Comparison of ENCODE assay signal across 26 mouse cellular contexts in the genomic region with DNA sequence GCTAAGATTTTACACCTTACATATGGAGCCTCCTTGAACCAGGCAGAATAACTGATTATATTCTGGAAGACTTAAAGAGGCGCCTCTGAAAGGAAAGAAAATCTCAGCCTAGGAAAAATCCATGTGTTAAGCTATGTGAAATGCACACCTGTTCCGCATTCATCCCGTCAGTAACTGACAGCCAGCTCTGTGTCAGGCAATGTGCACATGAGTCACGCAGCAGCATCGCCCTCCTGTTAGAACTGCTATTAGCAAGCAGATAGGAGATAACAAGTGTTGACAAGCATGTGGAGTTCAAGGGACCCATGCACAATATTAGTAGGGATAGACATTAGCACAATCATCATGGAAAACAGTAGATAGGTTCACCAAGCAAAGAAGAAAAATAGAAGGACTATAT.
DNase-seq lines count a peak whose midpoint lies in the region; ATAC-seq and TF ChIP-seq lines count a peak whose summit lies in the region.
"Had no signal": no experiment of that assay in that cellular context is flagged by ENCODE, and none has a peak within 500 bp of the region (broad histone marks: within the 10 kb centered on the region; RNA-seq: fewer than 3 reads in every experiment).

No protein-coding gene starts in this region.

- H3K27me3 ChIP-seq in hindbrain, embryonic 16.5 days (replicated peaks; ENCODE audit: control insufficient read depth, insufficient read depth, low read length) = no peaks in the 10 kb centered on the region
- no peaks in the 10 kb centered on the region for H3K27me3 ChIP-seq in hindbrain, embryonic 11.5 days (ENCODE audit: control insufficient read depth, insufficient read depth, low read length)
- no peaks in the 10 kb centered on the region for H3K27me3 ChIP-seq in C2C12 (ENCODE audit: control insufficient read depth, insufficient read depth, insufficient read length)
- H3K27me3 ChIP-seq in midbrain, embryonic 11.5 days (ENCODE audit: control insufficient read depth, insufficient read depth, low read length) = no peaks in the 10 kb centered on the region
- H3K27me3 ChIP-seq in forebrain, embryonic 12.5 days = no peaks in the 10 kb centered on the region
- H3K27me3 ChIP-seq: embryonic facial prominence, embryonic 13.5 days; heart, embryonic 15.5 days; hindbrain, embryonic 12.5 days; hindbrain, embryonic 15.5 days; intestine, embryonic 15.5 days had no signal

- ATAC-seq in hindbrain, embryonic 16.5 days = 0 out of 2 replicates have a peak, but pooled peaks have one; percentile 42
- no peak for ATAC-seq in hindbrain, embryonic 11.5 days (ENCODE audit: low FRiP score)
- ATAC-seq in midbrain, embryonic 11.5 days (ENCODE audit: low FRiP score) = no peak
- no peak for ATAC-seq in forebrain, embryonic 12.5 days (ENCODE audit: low FRiP score)
- ATAC-seq: activated CD4-positive, CD25-positive, alpha-beta regulatory T cell, adult 4 months; forebrain, embryonic 14.5 days; forebrain, postnatal 0 days; intestine, embryonic 15.5 days had no signal

- TF ChIP-seq POLR2A in brain, embryonic 14.5 days (IDR thresholded peaks at IDR 0.05; ENCODE audit: borderline replicate concordance, extremely low read depth, insufficient read depth, insufficient read length, poor library complexity, severe bottlenecking) = no peak

- H3K4me1 ChIP-seq in hindbrain, embryonic 16.5 days (ENCODE audit: control insufficient read depth, insufficient read depth, low read depth, low read length) = no peaks in the 10 kb centered on the region
- H3K4me1 ChIP-seq in hindbrain, embryonic 11.5 days (replicated peaks; ENCODE audit: control insufficient read depth, insufficient read depth, low read length) = no peaks in the 10 kb centered on the region
- no peaks in the 10 kb centered on the region for H3K4me1 ChIP-seq in midbrain, embryonic 11.5 days (ENCODE audit: control insufficient read depth, insufficient read depth, low read length)
- no peaks in the 10 kb centered on the region for H3K4me1 ChIP-seq in forebrain, embryonic 12.5 days
- H3K4me1 ChIP-seq: embryonic facial prominence, embryonic 13.5 days; hindbrain, embryonic 12.5 days; intestine, embryonic 15.5 days had no signal

- H3K27ac ChIP-seq in hindbrain, embryonic 16.5 days (ENCODE audit: low read depth, low read length) = no peak overlapping the region
- no peak overlapping the region for H3K27ac ChIP-seq in hindbrain, embryonic 11.5 days (ENCODE audit: low read depth, low read length)
- no peak overlapping the region for H3K27ac ChIP-seq in midbrain, embryonic 11.5 days (ENCODE audit: low read depth, low read length)
- H3K27ac ChIP-seq in forebrain, embryonic 12.5 days = no peak overlapping the region
- H3K27ac ChIP-seq: embryonic facial prominence, embryonic 13.5 days; forebrain, embryonic 10.5 days; gastrocnemius, adult 2 months; heart, embryonic 15.5 days; hindbrain, embryonic 12.5 days; hindbrain, embryonic 15.5 days; intestine, embryonic 15.5 days had no signal

- H3K9me3 ChIP-seq in hindbrain, embryonic 16.5 days (ENCODE audit: control insufficient read depth, low read length) = no peaks in the 10 kb centered on the region
- H3K9me3 ChIP-seq in hindbrain, embryonic 11.5 days (ENCODE audit: control insufficient read depth, low read length) = no peaks in the 10 kb centered on the region
- no peaks in the 10 kb centered on the region for H3K9me3 ChIP-seq in midbrain, embryonic 11.5 days (ENCODE audit: control insufficient read depth, low read length)
- H3K9me3 ChIP-seq in forebrain, embryonic 12.5 days = no peaks in the 10 kb centered on the region
- H3K9me3 ChIP-seq: embryonic facial prominence, embryonic 13.5 days; forebrain, embryonic 10.5 days; heart, embryonic 15.5 days; hindbrain, embryonic 12.5 days; hindbrain, embryonic 15.5 days; intestine, embryonic 15.5 days had no signal

- 85% methylated on average over 5 of the region's 5 CpGs for WGBS in hindbrain, embryonic 16.5 days
- WGBS in hindbrain, embryonic 11.5 days = 85% methylated on average over 5 of the region's 5 CpGs
- WGBS in midbrain, embryonic 11.5 days = 91% methylated on average over 5 of the region's 5 CpGs
- 87% methylated on average over 5 of the region's 5 CpGs for WGBS in forebrain, embryonic 12.5 days

- H3K4me3 ChIP-seq in hindbrain, embryonic 16.5 days (ENCODE audit: low read length) = no peak overlapping the region
- H3K4me3 ChIP-seq in hindbrain, embryonic 11.5 days (ENCODE audit: low read depth, low read length) = no peak overlapping the region
- no peak overlapping the region for H3K4me3 ChIP-seq in C2C12 (ENCODE audit: insufficient read depth, poor library complexity, severe bottlenecking)
- no peak overlapping the region for H3K4me3 ChIP-seq in midbrain, embryonic 11.5 days (ENCODE audit: low read depth, low read length)
- no peak overlapping the region for H3K4me3 ChIP-seq in forebrain, embryonic 12.5 days (replicated peaks)
- H3K4me3 ChIP-seq: embryonic facial prominence, embryonic 13.5 days; forebrain, embryonic 10.5 days; gastrocnemius, adult 2 months; heart, embryonic 15.5 days; hindbrain, embryonic 12.5 days; hindbrain, embryonic 15.5 days; intestine, embryonic 15.5 days had no signal

- no peaks in the 10 kb centered on the region for H3K79me3 ChIP-seq in C2C12 (ENCODE audit: low read depth)

- TF ChIP-seq CTCF in C2C12 (IDR thresholded peaks at IDR 0.05; ENCODE audit: control insufficient read depth, insufficient read depth, insufficient read length) = no peak
- TF ChIP-seq CTCF in brain, embryonic 14.5 days (IDR thresholded peaks at IDR 0.05; ENCODE audit: borderline replicate concordance, extremely low read depth, insufficient read depth, insufficient read length) = no peak

- no peak overlapping the region for H3K4me2 ChIP-seq in hindbrain, embryonic 16.5 days (ENCODE audit: low read length)
- H3K4me2 ChIP-seq in hindbrain, embryonic 11.5 days (replicated peaks; ENCODE audit: low read depth, low read length) = no peak overlapping the region
- no peak overlapping the region for H3K4me2 ChIP-seq in midbrain, embryonic 11.5 days
- no peak overlapping the region for H3K4me2 ChIP-seq in forebrain, embryonic 12.5 days
- H3K4me2 ChIP-seq: embryonic facial prominence, embryonic 13.5 days; heart, embryonic 11.5 days; heart, embryonic 15.5 days; hindbrain, embryonic 12.5 days; hindbrain, embryonic 15.5 days; intestine, embryonic 15.5 days had no signal

- DNase-seq in hindbrain, embryonic 11.5 days (ENCODE audit: low spot score) = no peak
- peak; percentile 16 for DNase-seq in brain, embryonic 14.5 days (ENCODE audit: low read depth)
- no peak for DNase-seq in midbrain, embryonic 11.5 days (ENCODE audit: low spot score, missing footprints)
- DNase-seq: adrenal gland, adult 8-10 months; adrenal gland, postnatal 25 days; cerebellum, adult 18-20 months; cerebellum, adult 9-10 months; cerebellum, postnatal 14 days; forebrain, postnatal 0 days; gastrocnemius, adult 2 months; gastrocnemius, postnatal 14 days; heart, adult 11 months; heart, postnatal 14 days; heart, postnatal 4 days had no signal

- no peaks in the 10 kb centered on the region for H3K79me2 ChIP-seq in C2C12 (ENCODE audit: control insufficient read depth, insufficient read depth)

- H3K36me3 ChIP-seq in hindbrain, embryonic 16.5 days (ENCODE audit: control insufficient read depth, insufficient read depth, low read length) = no peaks in the 10 kb centered on the region
- H3K36me3 ChIP-seq in hindbrain, embryonic 11.5 days (ENCODE audit: control insufficient read depth, insufficient read depth, low read length) = no peaks in the 10 kb centered on the region
- no peaks in the 10 kb centered on the region for H3K36me3 ChIP-seq in C2C12 (ENCODE audit: control insufficient read depth, insufficient read depth)
- H3K36me3 ChIP-seq in midbrain, embryonic 11.5 days (ENCODE audit: control insufficient read depth, insufficient read depth, low read length) = no peaks in the 10 kb centered on the region
- H3K36me3 ChIP-seq in forebrain, embryonic 12.5 days (replicated peaks) = no peaks in the 10 kb centered on the region
- H3K36me3 ChIP-seq: embryonic facial prominence, embryonic 13.5 days; forebrain, embryonic 10.5 days; heart, embryonic 15.5 days; hindbrain, embryonic 12.5 days; hindbrain, embryonic 15.5 days; intestine, embryonic 15.5 days had no signal

- no peak overlapping the region for H3ac ChIP-seq in C2C12 (ENCODE audit: control insufficient read depth, insufficient read length, low read depth)

- no peak overlapping the region for H3K9ac ChIP-seq in hindbrain, embryonic 16.5 days (ENCODE audit: low read depth, low read length)
- no peak overlapping the region for H3K9ac ChIP-seq in hindbrain, embryonic 11.5 days (ENCODE audit: low read depth, low read length)
- no peak overlapping the region for H3K9ac ChIP-seq in midbrain, embryonic 11.5 days (ENCODE audit: low read length)
- no peak overlapping the region for H3K9ac ChIP-seq in forebrain, embryonic 12.5 days
- H3K9ac ChIP-seq: embryonic facial prominence, embryonic 13.5 days; forebrain, postnatal 0 days; heart, embryonic 15.5 days; hindbrain, embryonic 12.5 days; hindbrain, embryonic 15.5 days; intestine, embryonic 15.5 days had no signal

TF ChIP-seq in C2C12, 6 proteins besides CTCF, POLR2A, EP300 and RAD21:
- TF ChIP-seq CEBPB (IDR thresholded peaks at IDR 0.05; ENCODE audit: low read depth) (no peak), MYOD1 (IDR thresholded peaks at IDR 0.05; ENCODE audit: control insufficient read depth, insufficient read length, low read depth) (peak; percentile 99)
